Mouse (Mus musculus) embryonic facial prominence, embryonic 13.5 days (tissue): ENCODE data around the gene Cnih3. TPM values are rescaled to one million over a fixed set of nuclear protein-coding genes. Genes with fewer than 3 reads are reported as not detected.

ENCODE experiments used
- ATAC-seq: fragments of 200-750 bp; cut with Nextera tagmentation; 2 replicates; pipeline ENCODE4 v1.8.0; 2017; ENCODE audit warnings: low read depth; ENCODE audit not compliant: insufficient number of reproducible peaks, insufficient read depth, low FRiP score, low TSS enrichment
- H3K27ac ChIP-seq: fragments of 300-500 bp; sonication (generic); 2 replicates; pipeline ENCODE4 v1.5.1; 2015; ENCODE audit warnings: moderate library complexity, mild to moderate bottlenecking, inconsistent platforms
- H3K27me3 ChIP-seq: fragments of 300-500 bp; sonication (generic); 2 replicates; pipeline ENCODE4 v1.6.1; 2015; ENCODE audit warnings: mild to moderate bottlenecking, inconsistent platforms
- H3K36me3 ChIP-seq: fragments of 300-500 bp; sonication (generic); 2 replicates; pipeline ENCODE4 v1.6.1; 2015; ENCODE audit warnings: mild to moderate bottlenecking, inconsistent platforms
- H3K4me1 ChIP-seq: fragments of 300-500 bp; sonication (generic); 2 replicates; pipeline ENCODE4 v1.6.1; 2015; ENCODE audit warnings: inconsistent platforms
- H3K4me2 ChIP-seq: fragments of 300-500 bp; sonication (generic); 2 replicates; pipeline ENCODE4 v1.6.1; 2015; ENCODE audit warnings: moderate library complexity, mild to moderate bottlenecking, inconsistent platforms
- H3K4me3 ChIP-seq: fragments of 300-500 bp; sonication (generic); 2 replicates; pipeline ENCODE4 v1.5.1; 2015; ENCODE audit warnings: mild to moderate bottlenecking, inconsistent platforms
- H3K9ac ChIP-seq: fragments of 300-500 bp; sonication (generic); 2 replicates; pipeline ENCODE4 v1.6.1; 2015; ENCODE audit warnings: mild to moderate bottlenecking, inconsistent platforms
- H3K9me3 ChIP-seq: fragments of 300-500 bp; sonication (generic); 2 replicates; pipeline ENCODE4 v1.6.1; 2016; ENCODE audit warnings: inconsistent platforms
- WGBS: fragments of 180-500 bp; shearing (Covaris S2); methylation state at CpG from one replicate; pipeline ENCODE4 v1.1.7; 2015; ENCODE audit warnings: mixed read lengths; 5-methylcytosine and 5-hydroxymethylcytosine counted together
- polyA plus RNA-seq: library from polyadenylated mRNA; unstranded; fragments of >200 nt; fragmentation: Nextera tagmentation; extraction: Ambion mirVana; gene quantifications from 2 replicates; pipeline ENCODE4 v1.2.1, GENCODE M21; 2015

Gene Cnih3
- polyA plus RNA-seq, 1 experiment from 2014 or later = 0.97 TPM

- WGBS = 94% methylated on average over 5 of the region's 5 CpGs
- H3K4me1 ChIP-seq = 0 out of 2 replicates have a peak, but pooled peaks cover 3% of the 10 kb centered on the region
- H3K9me3 ChIP-seq = no peaks in the 10 kb centered on the region
- no peak for ATAC-seq
- no peaks in the 10 kb centered on the region for H3K36me3 ChIP-seq
- no peak overlapping the region for H3K27ac ChIP-seq
- H3K27me3 ChIP-seq = no peaks in the 10 kb centered on the region
- no peak overlapping the region for H3K4me2 ChIP-seq
- no peak overlapping the region for H3K9ac ChIP-seq
- no peak overlapping the region for H3K4me3 ChIP-seq
These were observed 25.3 kb upstream of the Cnih3 start for GRCm38 (mm10) chr1:181327137-181327536.

GRCm38 (mm10) chr1:181327636-181328420 lies 24.6 kb upstream of the Cnih3 start:
- Histone ChIP-seq H3K27me3 (no peaks in the 10 kb centered on the region), H3K4me3 (no peak overlapping the region), H3K9ac (no peak overlapping the region), H3K27ac (no peak overlapping the region), H3K4me1 (0 out of 2 replicates have a peak, but pooled peaks cover 3% of the 10 kb centered on the region), H3K9me3 (no peaks in the 10 kb centered on the region), H3K36me3 (no peaks in the 10 kb centered on the region), H3K4me2 (no peak overlapping the region)
- no peak for ATAC-seq
- 84% methylated on average over 10 of the region's 10 CpGs for WGBS

DNA sequence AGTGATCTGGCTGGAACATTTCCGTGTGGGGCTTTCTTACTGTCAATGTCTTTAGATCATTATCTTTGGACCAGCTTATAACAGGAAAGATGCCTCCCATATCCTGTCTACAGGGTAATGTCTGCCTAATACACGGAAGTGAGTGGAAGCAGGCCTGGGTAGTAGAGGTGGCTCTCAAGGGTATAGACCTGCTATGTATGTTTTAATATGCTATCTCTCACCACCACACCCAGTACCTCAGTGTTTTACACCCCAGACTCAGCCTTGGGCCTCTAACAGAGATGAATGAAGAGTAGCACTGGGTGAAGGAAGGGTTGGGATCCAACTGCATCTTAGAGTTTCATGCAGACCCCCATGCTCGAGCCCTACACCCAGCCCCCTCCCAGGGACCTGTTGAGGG lies 23.3 kb upstream of the Cnih3 start:
- Histone ChIP-seq H3K9me3 (no peaks in the 10 kb centered on the region), H3K36me3 (no peaks in the 10 kb centered on the region), H3K27ac (no peak overlapping the region), H3K9ac (no peak overlapping the region), H3K4me3 (no peak overlapping the region), H3K27me3 (no peaks in the 10 kb centered on the region), H3K4me1 (0 out of 2 replicates have a peak, but pooled peaks cover 3% of the 10 kb centered on the region), H3K4me2 (no peak overlapping the region)
- 66% methylated on average over 3 of the region's 3 CpGs for WGBS
- ATAC-seq = no peak

DNA sequence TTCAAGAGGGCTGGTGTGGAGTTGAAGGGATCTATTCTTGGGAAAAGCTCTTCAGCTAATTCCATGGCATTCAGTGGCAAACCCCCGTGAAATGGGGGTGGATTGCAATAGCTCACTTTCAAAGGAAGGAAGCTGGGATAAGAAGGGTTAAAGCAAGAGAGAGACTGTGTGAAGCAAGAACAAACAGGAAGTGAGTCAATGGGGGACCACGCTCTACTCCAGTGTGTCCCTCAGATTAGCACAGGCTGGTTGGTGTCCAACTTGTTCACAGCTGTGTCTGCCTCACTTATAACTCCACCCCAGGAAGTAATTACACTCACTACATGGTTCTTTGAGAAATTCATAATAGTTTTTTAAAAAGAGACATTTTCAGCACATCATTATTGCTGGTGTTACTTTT lies 19.8 kb upstream of the Cnih3 start:
- no peak overlapping the region for H3K4me3 ChIP-seq
- no peaks in the 10 kb centered on the region for H3K9me3 ChIP-seq
- H3K27me3 ChIP-seq = no peaks in the 10 kb centered on the region
- 35% methylated on average over 2 of the region's 2 CpGs for WGBS
- H3K27ac ChIP-seq = no peak overlapping the region
- ATAC-seq = no peak
- H3K4me2 ChIP-seq = no peak overlapping the region
- no peak overlapping the region for H3K9ac ChIP-seq
- H3K4me1 ChIP-seq = no peaks in the 10 kb centered on the region
- no peaks in the 10 kb centered on the region for H3K36me3 ChIP-seq

GRCm38 (mm10) chr1:181334329-181335018 lies 18.0 kb upstream of the Cnih3 start:
- Histone ChIP-seq H3K4me2 (no peak overlapping the region), H3K9me3 (no peaks in the 10 kb centered on the region), H3K4me3 (no peak overlapping the region), H3K36me3 (no peaks in the 10 kb centered on the region), H3K27me3 (no peaks in the 10 kb centered on the region), H3K9ac (no peak overlapping the region), H3K4me1 (no peaks in the 10 kb centered on the region), H3K27ac (no peak overlapping the region)
- 86% methylated on average over 6 of the region's 6 CpGs for WGBS
- no peak for ATAC-seq

GRCm38 (mm10) chr1:181335019-181335365 lies 17.4 kb upstream of the Cnih3 start:
- no peaks in the 10 kb centered on the region for H3K9me3 ChIP-seq
- H3K4me2 ChIP-seq = no peak overlapping the region
- no peaks in the 10 kb centered on the region for H3K36me3 ChIP-seq
- no peak overlapping the region for H3K4me3 ChIP-seq
- H3K9ac ChIP-seq = no peak overlapping the region
- no peak for ATAC-seq
- H3K27ac ChIP-seq = no peak overlapping the region
- no peaks in the 10 kb centered on the region for H3K4me1 ChIP-seq
- no peaks in the 10 kb centered on the region for H3K27me3 ChIP-seq
- WGBS = 91% methylated on average over 5 of the region's 5 CpGs

GRCm38 (mm10) chr1:181335388-181335787 lies 17.0 kb upstream of the Cnih3 start:
- H3K4me3 ChIP-seq = no peak overlapping the region
- no peaks in the 10 kb centered on the region for H3K36me3 ChIP-seq
- no peak overlapping the region for H3K27ac ChIP-seq
- no peaks in the 10 kb centered on the region for H3K9me3 ChIP-seq
- no peak for ATAC-seq
- WGBS = 77% methylated on average over 4 of the region's 4 CpGs
- no peak overlapping the region for H3K9ac ChIP-seq
- no peaks in the 10 kb centered on the region for H3K27me3 ChIP-seq
- no peak overlapping the region for H3K4me2 ChIP-seq
- no peaks in the 10 kb centered on the region for H3K4me1 ChIP-seq

DNA sequence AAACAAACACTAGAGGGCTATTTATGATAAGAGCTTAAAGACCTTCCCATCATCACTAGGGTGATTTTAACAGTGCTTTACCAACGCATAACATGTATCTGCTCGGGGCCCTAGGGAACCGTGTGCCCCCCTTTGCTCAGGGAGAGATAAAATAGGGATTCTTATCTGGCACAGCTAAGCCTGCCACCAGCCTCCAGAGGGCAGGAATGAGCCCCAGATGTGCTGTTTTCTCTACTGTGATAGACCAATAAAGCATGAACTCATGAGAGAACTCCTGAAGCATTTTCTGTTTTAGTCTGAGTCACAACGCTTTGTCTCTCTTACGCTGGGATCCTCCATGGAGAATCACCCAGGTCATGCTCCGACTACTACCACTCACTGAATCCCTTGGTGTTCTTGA lies 15.6 kb upstream of the Cnih3 start:
- H3K27ac ChIP-seq = no peak overlapping the region
- no peak overlapping the region for H3K4me2 ChIP-seq
- no peak for ATAC-seq
- no peaks in the 10 kb centered on the region for H3K36me3 ChIP-seq
- H3K9me3 ChIP-seq = no peaks in the 10 kb centered on the region
- H3K4me1 ChIP-seq = no peaks in the 10 kb centered on the region
- no peak overlapping the region for H3K4me3 ChIP-seq
- WGBS = 88% methylated on average over 6 of the region's 6 CpGs
- no peaks in the 10 kb centered on the region for H3K27me3 ChIP-seq
- no peak overlapping the region for H3K9ac ChIP-seq

GRCm38 (mm10) chr1:181339106-181339505 lies 13.3 kb upstream of the Cnih3 start:
- no peaks in the 10 kb centered on the region for H3K27me3 ChIP-seq
- no peak for ATAC-seq
- H3K4me3 ChIP-seq = no peak overlapping the region
- no peak overlapping the region for H3K9ac ChIP-seq
- no peaks in the 10 kb centered on the region for H3K9me3 ChIP-seq
- H3K36me3 ChIP-seq = no peaks in the 10 kb centered on the region
- H3K27ac ChIP-seq = no peak overlapping the region
- no peaks in the 10 kb centered on the region; the same call in 1 of the 2 replicates for H3K4me1 ChIP-seq
- 84% methylated on average over 6 of the region's 6 CpGs for WGBS
- no peak overlapping the region for H3K4me2 ChIP-seq

- ATAC-seq = no peak
- no peak overlapping the region for H3K27ac ChIP-seq
- no peak overlapping the region for H3K9ac ChIP-seq
- no peak overlapping the region for H3K4me2 ChIP-seq
- no peak overlapping the region for H3K4me3 ChIP-seq
- 31% methylated on average over 15 of the region's 15 CpGs for WGBS
- H3K36me3 ChIP-seq = no peaks in the 10 kb centered on the region
- H3K27me3 ChIP-seq = peaks cover 26% of the 10 kb centered on the region
- no peaks in the 10 kb centered on the region for H3K9me3 ChIP-seq
- no peaks in the 10 kb centered on the region; the same call in 1 of the 2 replicates for H3K4me1 ChIP-seq
These were observed 6.9 kb upstream of the Cnih3 start for GRCm38 (mm10) chr1:181345547-181345946.

DNA sequence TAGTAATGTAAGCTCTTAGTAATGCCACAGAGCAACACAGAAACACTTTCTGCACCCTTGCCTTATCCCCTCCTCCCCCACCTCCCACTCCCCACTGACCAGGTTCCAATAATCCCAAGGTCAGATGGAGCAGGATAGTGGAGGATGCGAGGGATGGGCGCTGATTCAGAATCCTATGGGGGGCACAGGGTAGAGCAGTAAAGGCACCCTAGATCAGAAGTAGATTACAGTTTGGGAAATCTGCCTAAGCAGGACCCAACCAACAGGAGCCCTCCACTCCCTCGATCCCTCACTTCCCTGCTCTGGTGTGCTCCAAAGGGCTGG lies 423 bp upstream of the Cnih3 start:
- 4% methylated on average over 3 of the region's 3 CpGs for WGBS
- Histone ChIP-seq H3K9me3 (no peaks in the 10 kb centered on the region), H3K36me3 (no peaks in the 10 kb centered on the region), H3K27ac (no peak overlapping the region), H3K4me1 (peaks cover 21% of the 10 kb centered on the region), H3K27me3 (peaks cover 81% of the 10 kb centered on the region), H3K4me3 (peak overlapping the region; percentile 58), H3K9ac (peak overlapping the region; percentile 59), H3K4me2 (peak overlapping the region; percentile 98)
- ATAC-seq = no peak
